In the genomic region with DNA sequence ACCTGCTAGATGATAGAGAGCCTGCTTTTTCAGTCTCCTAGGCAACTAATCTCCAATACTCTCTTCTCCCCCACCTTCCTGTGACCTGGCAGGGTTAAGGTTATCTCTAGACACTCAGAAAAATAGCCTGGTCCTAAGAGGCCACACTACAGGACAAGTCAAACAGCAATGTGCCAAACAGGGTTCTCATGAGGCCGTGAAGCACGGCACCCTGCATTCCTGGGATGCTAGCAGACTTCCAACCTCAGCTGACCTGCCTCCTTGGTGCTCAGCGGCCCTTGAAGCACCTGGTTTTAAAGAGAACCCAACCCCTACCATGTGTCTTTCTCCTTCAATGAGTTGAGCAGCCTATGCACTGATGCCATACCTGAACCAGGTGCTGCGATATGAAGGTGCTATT, we compare ENCODE assay signal across 25 mouse cellular contexts. TPM values are rescaled to one million over a fixed set of nuclear protein-coding genes. Genes with fewer than 3 reads are reported as not detected.
A peak's percentile ranks its signal among the peaks of the same experiment; 100 is the strongest.
DNase-seq lines count a peak whose midpoint lies in the region; ATAC-seq and TF ChIP-seq lines count a peak whose summit lies in the region.
"Had no signal": no experiment of that assay in that cellular context is flagged by ENCODE, and none has a peak within 500 bp of the region (broad histone marks: within the 10 kb centered on the region; RNA-seq: fewer than 3 reads in every experiment).

No protein-coding gene starts in this region.

- in situ Hi-C loops in Patski (cut with MboI; ENCODE audit: low pct_unique_long_range_greater_than_20kb) = no loop called here

- H3K27me3 ChIP-seq in Patski = no peaks in the 10 kb centered on the region
- H3K27me3 ChIP-seq: neural tube, embryonic 15.5 days had no signal

- DNase-seq in Patski (ENCODE audit: low read depth, low spot score) = peak; percentile 20
- peak; percentile 42 for DNase-seq in kidney, adult 9 months
- peak; percentile 31 to 48 for DNase-seq in kidney, postnatal 4 days
- peak; percentile 85 for DNase-seq in lung, postnatal 25 days (ENCODE audit: low spot score)
- DNase-seq in T-cell, adult 2 months (ENCODE audit: low spot score) = no peak
- DNase-seq in urinary bladder, postnatal 36 days (ENCODE audit: low spot score in 2 of 2) = no peak
- DNase-seq: adrenal gland, adult 8-10 months; cerebellum, postnatal 25 days; embryo, embryonic 11 days; gastrocnemius, postnatal 36 days; heart, postnatal 10 days; layer of hippocampus, postnatal 36 days; liver, postnatal 0 days; spleen, adult 18-20 months; thymus, postnatal 36 days had no signal

- ATAC-seq in Patski = peak; percentile 27
- no peak for ATAC-seq in CD4-positive, CD25-positive, alpha-beta regulatory T cell, adult 4 months
- ATAC-seq: forebrain, embryonic 16.5 days; inflammation-experienced regulatory T-cells, adult 6 months; liver, postnatal 0 days; midbrain, embryonic 16.5 days had no signal

- CTCF ChIA-PET in Patski (lab: Charles Lee) = interaction anchor here (1.0 to 4.3 kb wide), 4 partner anchors 49 to 162 kb away, joined by 3 to 46 read pairs (median 4); no protein-coding TSS in a partner anchor

- POLR2A ChIA-PET in Patski (lab: Charles Lee) = interaction anchor here (1.3 kb wide), 1 partner anchor 172 kb away, joined by 4 read pairs; no protein-coding TSS in a partner anchor

- no peak for TF ChIP-seq CTCF in Patski (IDR thresholded peaks at IDR 0.05)

RNA-seq across cellular contexts. Expression of a gene that starts 22.0 kb away (rescaled TPM):
- polyA plus RNA-seq in Patski (2021) = 0.06 TPM
- not detected for polyA plus RNA-seq in CD4-positive, CD25-positive, alpha-beta regulatory T cell, adult 4 months (2017; shearing (Covaris generic))
- polyA plus RNA-seq: C2C12; embryonic facial prominence, embryonic 14.5 days; forebrain, embryonic 16.5 days; heart, embryonic 11.5 days; hindbrain, embryonic 13.5 days; inflammation-experienced regulatory T-cells, adult 6 months; liver, adult 2 months; liver, postnatal 0 days; midbrain, embryonic 16.5 days had no signal

Comparison
In these comparisons a context has a peak if more than half of its experiments do, and no peak if none do; other contexts are left out.
1. DNase-seq: peak in Patski (single experiment), kidney, adult 9 months (single experiment), kidney, postnatal 4 days (2 of 2) and lung, postnatal 25 days (single experiment); none in T-cell, adult 2 months (single experiment) and urinary bladder, postnatal 36 days (0 of 2).